Mouse (Mus musculus): ENCODE results near the gene Tbc1d24. TPM values are rescaled to one million over a fixed set of nuclear protein-coding genes. Genes with fewer than 3 reads are reported as not detected.

Tbc1d24 gene
- polyA plus RNA-seq, 1 experiment from 2014 or later, result 13.5 TPM

GRCm38 (mm10) chr17:24197032-24197824, 8.1 kb downstream of the Tbc1d24 start:
- Histone ChIP-seq H3K9me3 (replicated peaks) (no peaks in the 10 kb centered on the region), H3K4me3 (no peak overlapping the region), H3K9ac (peak overlapping the region; percentile 29; the same call in 1 of the 2 replicates), H3K27ac (no peak overlapping the region), H3K4me2 (replicated peaks) (no peak overlapping the region), H3K4me1 (peaks cover 19% of the 10 kb centered on the region), H3K27me3 (no peaks in the 10 kb centered on the region), H3K36me3 (no peaks in the 10 kb centered on the region)
- no peak for ATAC-seq (ENCODE audit: low FRiP score)
- WGBS, result 66% methylated on average over 15 of the region's 15 CpGs

- peaks cover 15% of the 10 kb centered on the region for H3K4me1 ChIP-seq
- H3K9me3 ChIP-seq (replicated peaks), result no peaks in the 10 kb centered on the region
- H3K4me2 ChIP-seq (replicated peaks), result no peak overlapping the region
- H3K4me3 ChIP-seq, result no peak overlapping the region
- H3K9ac ChIP-seq, result no peak overlapping the region
- WGBS, result 62% methylated on average over 2 of the region's 2 CpGs
- H3K27me3 ChIP-seq, result no peaks in the 10 kb centered on the region
- no peak for ATAC-seq (ENCODE audit: low FRiP score)
- no peak overlapping the region for H3K27ac ChIP-seq
- H3K36me3 ChIP-seq, result no peaks in the 10 kb centered on the region
These were observed 10.0 kb downstream of the Tbc1d24 start for GRCm38 (mm10) chr17:24195349-24195748.

GRCm38 (mm10) chr17:24193769-24194168, 11.6 kb downstream of the Tbc1d24 start:
- WGBS, result 83% methylated on average over 5 of the region's 5 CpGs
- no peak overlapping the region for H3K4me2 ChIP-seq (replicated peaks)
- no peak overlapping the region for H3K9ac ChIP-seq
- H3K27me3 ChIP-seq, result no peaks in the 10 kb centered on the region
- H3K4me1 ChIP-seq, result peaks cover 15% of the 10 kb centered on the region
- no peak overlapping the region for H3K27ac ChIP-seq
- H3K36me3 ChIP-seq, result 0 out of 2 replicates have a peak, but pooled peaks cover 3% of the 10 kb centered on the region
- H3K4me3 ChIP-seq, result no peak overlapping the region
- ATAC-seq (ENCODE audit: low FRiP score), result no peak
- H3K9me3 ChIP-seq (replicated peaks), result no peaks in the 10 kb centered on the region

GRCm38 (mm10) chr17:24193268-24193667, 12.1 kb downstream of the Tbc1d24 start:
- H3K9me3 ChIP-seq (replicated peaks), result no peaks in the 10 kb centered on the region
- no peaks in the 10 kb centered on the region for H3K27me3 ChIP-seq
- no peak overlapping the region for H3K9ac ChIP-seq
- 88% methylated on average over 8 of the region's 8 CpGs for WGBS
- no peak overlapping the region for H3K4me2 ChIP-seq (replicated peaks)
- 0 out of 2 replicates have a peak, but pooled peaks cover 4% of the 10 kb centered on the region for H3K36me3 ChIP-seq
- peaks cover 15% of the 10 kb centered on the region for H3K4me1 ChIP-seq
- H3K27ac ChIP-seq, result no peak overlapping the region
- H3K4me3 ChIP-seq, result no peak overlapping the region
- ATAC-seq (ENCODE audit: low FRiP score), result no peak

- no peak overlapping the region for H3K27ac ChIP-seq
- no peak for ATAC-seq (ENCODE audit: low FRiP score)
These were observed 12.5 kb downstream of the Tbc1d24 start for GRCm38 (mm10) chr17:24192848-24193247.

GRCm38 (mm10) chr17:24191481-24191880, 13.9 kb downstream of the Tbc1d24 start:
- Histone ChIP-seq H3K4me1 (peaks cover 5% of the 10 kb centered on the region; the same call in 1 of the 2 replicates), H3K9ac (no peak overlapping the region), H3K36me3 (peaks cover 5% of the 10 kb centered on the region; the same call in 1 of the 2 replicates), H3K9me3 (replicated peaks) (no peaks in the 10 kb centered on the region), H3K4me2 (replicated peaks) (no peak overlapping the region), H3K4me3 (no peak overlapping the region), H3K27ac (no peak overlapping the region), H3K27me3 (no peaks in the 10 kb centered on the region)
- no peak for ATAC-seq (ENCODE audit: low FRiP score)
- 86% methylated on average over 4 of the region's 4 CpGs for WGBS

More at GRCm38 (mm10) chr17:24192848-24193247, 12.5 kb downstream of the Tbc1d24 start:
- no peak overlapping the region for H3K4me2 ChIP-seq (replicated peaks)
- no peaks in the 10 kb centered on the region for H3K9me3 ChIP-seq (replicated peaks)
- 77% methylated on average over 8 of the region's 8 CpGs for WGBS
- H3K36me3 ChIP-seq, result 0 out of 2 replicates have a peak, but pooled peaks cover 4% of the 10 kb centered on the region
- no peak overlapping the region for H3K4me3 ChIP-seq
- H3K27me3 ChIP-seq, result no peaks in the 10 kb centered on the region
- no peak overlapping the region for H3K9ac ChIP-seq
- peaks cover 15% of the 10 kb centered on the region for H3K4me1 ChIP-seq

GRCm38 (mm10) chr17:24190934-24191333, 14.4 kb downstream of the Tbc1d24 start:
- peaks cover 5% of the 10 kb centered on the region; the same call in 1 of the 2 replicates for H3K4me1 ChIP-seq
- H3K4me3 ChIP-seq, result no peak overlapping the region
- no peak overlapping the region for H3K9ac ChIP-seq
- H3K27me3 ChIP-seq, result no peaks in the 10 kb centered on the region
- no peak overlapping the region for H3K27ac ChIP-seq
- H3K36me3 ChIP-seq, result peaks cover 10% of the 10 kb centered on the region; the same call in 1 of the 2 replicates
- WGBS, result 87% methylated on average over 2 of the region's 2 CpGs
- ATAC-seq (ENCODE audit: low FRiP score), result no peak
- H3K9me3 ChIP-seq (replicated peaks), result no peaks in the 10 kb centered on the region
- H3K4me2 ChIP-seq (replicated peaks), result no peak overlapping the region

- Histone ChIP-seq H3K27me3 (peaks cover 5% of the 10 kb centered on the region; the same call in 1 of the 2 replicates), H3K9me3 (replicated peaks) (no peaks in the 10 kb centered on the region), H3K4me3 (no peak overlapping the region), H3K4me2 (replicated peaks) (no peak overlapping the region), H3K27ac (no peak overlapping the region), H3K9ac (no peak overlapping the region), H3K4me1 (peaks cover 7% of the 10 kb centered on the region), H3K36me3 (no peaks in the 10 kb centered on the region)
- no peak for ATAC-seq (ENCODE audit: low FRiP score)
- WGBS, result 84% methylated on average over 3 of the region's 3 CpGs
These were observed 31.1 kb downstream of the Tbc1d24 start for GRCm38 (mm10) chr17:24174259-24174658.

GRCm38 (mm10) chr17:24173423-24173822, 31.9 kb downstream of the Tbc1d24 start:
- no peaks in the 10 kb centered on the region for H3K36me3 ChIP-seq
- no peak overlapping the region for H3K27ac ChIP-seq
- no peak overlapping the region for H3K4me2 ChIP-seq (replicated peaks)
- peaks cover 5% of the 10 kb centered on the region; the same call in 1 of the 2 replicates for H3K27me3 ChIP-seq
- no peak for ATAC-seq (ENCODE audit: low FRiP score)
- no peak overlapping the region for H3K9ac ChIP-seq
- H3K4me3 ChIP-seq, result no peak overlapping the region
- H3K4me1 ChIP-seq, result peaks cover 7% of the 10 kb centered on the region
- H3K9me3 ChIP-seq (replicated peaks), result no peaks in the 10 kb centered on the region
- WGBS, result 5% methylated on average over 3 of the region's 3 CpGs

- H3K4me2 ChIP-seq (replicated peaks), result no peak overlapping the region
- H3K4me1 ChIP-seq, result peaks cover 20% of the 10 kb centered on the region
- no peak overlapping the region for H3K4me3 ChIP-seq
- H3K36me3 ChIP-seq, result 0 out of 2 replicates have a peak, but pooled peaks cover 2% of the 10 kb centered on the region
- 83% methylated on average over 4 of the region's 4 CpGs for WGBS
- H3K9me3 ChIP-seq (replicated peaks), result no peaks in the 10 kb centered on the region
- peaks cover 5% of the 10 kb centered on the region; the same call in 1 of the 2 replicates for H3K27me3 ChIP-seq
- H3K27ac ChIP-seq, result no peak overlapping the region
- no peak overlapping the region for H3K9ac ChIP-seq
- ATAC-seq (ENCODE audit: low FRiP score), result no peak
These were observed 33.6 kb downstream of the Tbc1d24 start for GRCm38 (mm10) chr17:24171738-24172137.

GRCm38 (mm10) chr17:24170729-24171128, 34.6 kb downstream of the Tbc1d24 start:
- WGBS, result 79% methylated on average over 5 of the region's 5 CpGs
- H3K9ac ChIP-seq, result no peak overlapping the region
- H3K27ac ChIP-seq, result no peak overlapping the region
- H3K27me3 ChIP-seq, result peaks cover 5% of the 10 kb centered on the region; the same call in 1 of the 2 replicates
- peaks cover 20% of the 10 kb centered on the region for H3K4me1 ChIP-seq
- ATAC-seq (ENCODE audit: low FRiP score), result no peak
- H3K36me3 ChIP-seq, result 0 out of 2 replicates have a peak, but pooled peaks cover 6% of the 10 kb centered on the region
- 0 out of 2 replicates have a peak overlapping the region, but pooled peaks have one; percentile 4 for H3K4me3 ChIP-seq
- no peak overlapping the region for H3K4me2 ChIP-seq (replicated peaks)
- no peaks in the 10 kb centered on the region for H3K9me3 ChIP-seq (replicated peaks)

- Histone ChIP-seq H3K4me2 (replicated peaks) (peak overlapping the region; percentile 87), H3K4me1 (peaks cover 20% of the 10 kb centered on the region), H3K36me3 (peaks cover 7% of the 10 kb centered on the region; the same call in 1 of the 2 replicates), H3K27ac (peak overlapping the region; percentile 95; the same call in 1 of the 2 replicates), H3K4me3 (peak overlapping the region; percentile 95), H3K9me3 (replicated peaks) (no peaks in the 10 kb centered on the region), H3K9ac (peak overlapping the region; percentile 91), H3K27me3 (peaks cover 5% of the 10 kb centered on the region; the same call in 1 of the 2 replicates)
- no peak for ATAC-seq (ENCODE audit: low FRiP score)
- WGBS, result 68% methylated on average over 3 of the region's 3 CpGs
These were observed 35.2 kb downstream of the Tbc1d24 start for GRCm38 (mm10) chr17:24170125-24170524.

Measured in hindbrain, embryonic 12.5 days (tissue).